19 mouse cellular contexts compared by ENCODE assay signal in genomic region chr6:135178599-135178998, GRCm38 (mm10). TPM values are rescaled to one million over a fixed set of nuclear protein-coding genes. Genes with fewer than 3 reads are reported as not detected.
DNase-seq lines count a peak whose midpoint lies in the region; ATAC-seq and TF ChIP-seq lines count a peak whose summit lies in the region.
"Had no signal": no experiment of that assay in that cellular context is flagged by ENCODE, and none has a peak within 500 bp of the region (broad histone marks: within the 10 kb centered on the region; RNA-seq: fewer than 3 reads in every experiment).

No protein-coding gene starts in this region.

- no peaks in the 10 kb centered on the region for H3K36me3 ChIP-seq in kidney, embryonic 14.5 days (ENCODE audit: control insufficient read depth, insufficient read depth, low read length)
- no peaks in the 10 kb centered on the region for H3K36me3 ChIP-seq in midbrain, embryonic 11.5 days (ENCODE audit: control insufficient read depth, insufficient read depth, low read length)
- no peaks in the 10 kb centered on the region for H3K36me3 ChIP-seq in midbrain, postnatal 0 days (ENCODE audit: insufficient read depth, low read length)
- H3K36me3 ChIP-seq: embryonic facial prominence, embryonic 13.5 days; heart, embryonic 13.5 days; hindbrain, embryonic 12.5 days had no signal

- WGBS in kidney, embryonic 14.5 days: 39% methylated on average over 3 of the region's 3 CpGs
- 62% methylated on average over 3 of the region's 3 CpGs for WGBS in midbrain, embryonic 11.5 days
- WGBS in midbrain, postnatal 0 days: 60% methylated on average over 3 of the region's 3 CpGs

- DNase-seq in kidney, adult 9 months: no peak
- peak; percentile 70 for DNase-seq in midbrain, embryonic 11.5 days (ENCODE audit: low spot score, missing footprints)
- no peak for DNase-seq in midbrain, postnatal 0 days (ENCODE audit: low spot score)
- no peak for DNase-seq in lung, postnatal 25 days (ENCODE audit: low spot score)
- no peak for DNase-seq in right cerebral cortex, postnatal 4 days
- DNase-seq: adrenal gland, postnatal 14 days; cerebellum, adult 11-12 months; cerebellum, adult 9-10 months; cerebellum, postnatal 25 days; forebrain, postnatal 0 days; gastrocnemius, postnatal 14 days; heart, postnatal 10 days; heart, postnatal 4 days had no signal

- no peak for TF ChIP-seq CTCF in midbrain, postnatal 0 days (IDR thresholded peaks at IDR 0.05)

- H3K4me3 ChIP-seq in kidney, embryonic 14.5 days (ENCODE audit: low read length): no peak overlapping the region
- no peak overlapping the region for H3K4me3 ChIP-seq in midbrain, embryonic 11.5 days (ENCODE audit: low read depth, low read length)
- H3K4me3 ChIP-seq in midbrain, postnatal 0 days (ENCODE audit: low read depth, low read length): no peak overlapping the region
- H3K4me3 ChIP-seq: embryonic facial prominence, embryonic 13.5 days; forebrain, embryonic 13.5 days; heart, embryonic 13.5 days; hindbrain, embryonic 12.5 days had no signal

- no peak overlapping the region for H3K4me2 ChIP-seq in kidney, embryonic 14.5 days (replicated peaks; ENCODE audit: low read depth, low read length)
- H3K4me2 ChIP-seq in midbrain, embryonic 11.5 days: no peak overlapping the region
- H3K4me2 ChIP-seq in midbrain, postnatal 0 days (ENCODE audit: low read depth, low read length, poor library complexity, severe bottlenecking): no peak overlapping the region
- H3K4me2 ChIP-seq: embryonic facial prominence, embryonic 13.5 days; forebrain, embryonic 13.5 days; heart, embryonic 13.5 days; hindbrain, embryonic 12.5 days had no signal

- H3K4me1 ChIP-seq in kidney, embryonic 14.5 days (ENCODE audit: control insufficient read depth, insufficient read depth, low read length): no peaks in the 10 kb centered on the region
- no peaks in the 10 kb centered on the region for H3K4me1 ChIP-seq in midbrain, embryonic 11.5 days (ENCODE audit: control insufficient read depth, insufficient read depth, low read length)
- no peaks in the 10 kb centered on the region for H3K4me1 ChIP-seq in midbrain, postnatal 0 days (ENCODE audit: insufficient read depth, low read length)
- H3K4me1 ChIP-seq: embryonic facial prominence, embryonic 13.5 days; forebrain, embryonic 13.5 days; heart, embryonic 13.5 days; hindbrain, embryonic 12.5 days had no signal

- H3K9ac ChIP-seq in kidney, embryonic 14.5 days (ENCODE audit: low read depth, low read length): no peak overlapping the region
- no peak overlapping the region for H3K9ac ChIP-seq in midbrain, embryonic 11.5 days (ENCODE audit: low read length)
- H3K9ac ChIP-seq in midbrain, postnatal 0 days (replicated peaks; ENCODE audit: low read length, poor library complexity, severe bottlenecking): no peak overlapping the region
- H3K9ac ChIP-seq: embryonic facial prominence, embryonic 13.5 days; forebrain, embryonic 13.5 days; forebrain, postnatal 0 days; heart, embryonic 13.5 days; hindbrain, embryonic 12.5 days had no signal

- H3K27me3 ChIP-seq in kidney, embryonic 14.5 days (ENCODE audit: control insufficient read depth, insufficient read depth, low read length): no peaks in the 10 kb centered on the region; the same call in 1 of the 2 replicates
- no peaks in the 10 kb centered on the region for H3K27me3 ChIP-seq in midbrain, embryonic 11.5 days (ENCODE audit: control insufficient read depth, insufficient read depth, low read length)
- no peaks in the 10 kb centered on the region for H3K27me3 ChIP-seq in midbrain, postnatal 0 days (ENCODE audit: insufficient read depth, low read length)
- H3K27me3 ChIP-seq: forebrain, embryonic 13.5 days; hindbrain, embryonic 12.5 days had no signal

- H3K9me3 ChIP-seq in kidney, embryonic 14.5 days (ENCODE audit: control insufficient read depth, low read length): no peaks in the 10 kb centered on the region
- no peaks in the 10 kb centered on the region for H3K9me3 ChIP-seq in midbrain, embryonic 11.5 days (ENCODE audit: control insufficient read depth, low read length)
- no peaks in the 10 kb centered on the region for H3K9me3 ChIP-seq in midbrain, postnatal 0 days (ENCODE audit: low read length)
- H3K9me3 ChIP-seq: embryonic facial prominence, embryonic 13.5 days; forebrain, embryonic 13.5 days; heart, embryonic 13.5 days had no signal

- ATAC-seq in kidney, embryonic 14.5 days (ENCODE audit: low FRiP score, low TSS enrichment): 0 out of 2 replicates have a peak, but pooled peaks have one; percentile 39
- no peak for ATAC-seq in midbrain, embryonic 11.5 days (ENCODE audit: low FRiP score)
- no peak for ATAC-seq in midbrain, postnatal 0 days (ENCODE audit: low FRiP score)
- peak; percentile 46; the same call in 1 of the 2 replicates for ATAC-seq in megakaryocyte-erythroid progenitor cell, adult 5-6 weeks (replicated peaks; ENCODE audit: low FRiP score, low TSS enrichment, poor library complexity, severe bottlenecking)
- ATAC-seq: forebrain, embryonic 13.5 days; forebrain, postnatal 0 days had no signal

- H3K27ac ChIP-seq in kidney, embryonic 14.5 days (ENCODE audit: low read depth, low read length): no peak overlapping the region
- no peak overlapping the region for H3K27ac ChIP-seq in midbrain, embryonic 11.5 days (ENCODE audit: low read depth, low read length)
- H3K27ac ChIP-seq in midbrain, postnatal 0 days (ENCODE audit: low read depth, low read length): no peak overlapping the region
- H3K27ac ChIP-seq: embryonic facial prominence, embryonic 13.5 days; forebrain, embryonic 13.5 days; heart, embryonic 13.5 days; hindbrain, embryonic 12.5 days had no signal

RNA-seq across cellular contexts. Expression of gene Fam234b, which starts 19.2 kb away (rescaled TPM):
- 29.8 and 34.2 TPM in 2 replicates for polyA plus RNA-seq in kidney, embryonic 14.5 days (2014; fragmentation: Nextera tagmentation; extraction: Ambion mirVana)
- 29.3 and 33.0 TPM in 2 replicates for polyA plus RNA-seq in midbrain, embryonic 11.5 days (2014; fragmentation: Nextera tagmentation; extraction: Ambion mirVana)
- 90.5 and 106 TPM in 2 replicates for total RNA-seq in midbrain, postnatal 0 days (2014; rRNA removed)
- polyA plus RNA-seq in midbrain, postnatal 0 days (2015; fragmentation: Nextera tagmentation; extraction: Ambion mirVana): 114 and 119 TPM in 2 replicates
- 57.4 and 66.3 TPM in 2 replicates for total RNA-seq in megakaryocyte-erythroid progenitor cell, adult 5-6 weeks (2014; fragmentation: Nextera tagmentation)
- total RNA-seq in megakaryocyte-erythroid progenitor cell, adult 5-6 weeks (2017): 32.6 and 51.1 TPM in 2 replicates

RNA-seq across cellular contexts. Expression of gene Hebp1, which starts 19.2 kb away (rescaled TPM):
- polyA plus RNA-seq in kidney, embryonic 14.5 days (2014; fragmentation: Nextera tagmentation; extraction: Ambion mirVana): 9.2 and 36.9 TPM in 2 replicates
- 1.8 and 2.9 TPM in 2 replicates for polyA plus RNA-seq in midbrain, embryonic 11.5 days (2014; fragmentation: Nextera tagmentation; extraction: Ambion mirVana)
- total RNA-seq in midbrain, postnatal 0 days (2014; rRNA removed): 8.9 and 10.6 TPM in 2 replicates
- 8.7 and 9.2 TPM in 2 replicates for polyA plus RNA-seq in midbrain, postnatal 0 days (2015; fragmentation: Nextera tagmentation; extraction: Ambion mirVana)
- 109 and 112 TPM in 2 replicates for total RNA-seq in megakaryocyte-erythroid progenitor cell, adult 5-6 weeks (2014; fragmentation: Nextera tagmentation)
- total RNA-seq in megakaryocyte-erythroid progenitor cell, adult 5-6 weeks (2017): 109 and 149 TPM in 2 replicates

Comparison
In these comparisons a context has a peak if more than half of its experiments do, and no peak if none do; other contexts are left out.
1. ATAC-seq: peak in kidney, embryonic 14.5 days (single experiment) and megakaryocyte-erythroid progenitor cell, adult 5-6 weeks (single experiment); none in midbrain, embryonic 11.5 days (single experiment) and midbrain, postnatal 0 days (single experiment).